Mouse (Mus musculus): ENCODE results near the gene Tmprss11b. TPM values are rescaled to one million over a fixed set of nuclear protein-coding genes. Genes with fewer than 3 reads are reported as not detected.

The Tmprss11b gene
- polyA plus RNA-seq, 1 experiment from 2014 or later, result 0.65 TPM

Other genes with a start within 250 kb of the Tmprss11b start
- gene Tmprss11a, start 207.4 kb downstream of the Tmprss11b start, polyA plus RNA-seq (2015; fragmentation: Nextera tagmentation; extraction: Ambion mirVana), result 0.69 and 0.87 TPM in 2 replicates
- gene Tmprss11g, start 157.8 kb downstream of the Tmprss11b start, polyA plus RNA-seq (2015; fragmentation: Nextera tagmentation; extraction: Ambion mirVana), result 0.11 and 0.37 TPM in 2 replicates
- 0.08 and 0.28 TPM in 2 replicates for gene Tmprss11f, start 43.9 kb downstream of the Tmprss11b start, polyA plus RNA-seq (2015; fragmentation: Nextera tagmentation; extraction: Ambion mirVana)
- gene Tmprss11e, start 69.5 kb upstream of the Tmprss11b start, polyA plus RNA-seq (2015; fragmentation: Nextera tagmentation; extraction: Ambion mirVana), result 0.06 TPM in 1 of 2 replicates, not detected in the other
- gene Ythdc1, start 127.9 kb upstream of the Tmprss11b start, polyA plus RNA-seq (2015; fragmentation: Nextera tagmentation; extraction: Ambion mirVana), result 49.6 and 57.2 TPM in 2 replicates
- 0.04 and 1.2 TPM in 2 replicates for gene Ugt2b34, start 230.6 kb upstream of the Tmprss11b start, polyA plus RNA-seq (2015; fragmentation: Nextera tagmentation; extraction: Ambion mirVana)